Mouse (Mus musculus): Measurements from ENCODE around the gene Ehmt1.
A peak's percentile ranks its signal among the peaks of the same experiment; 100 is the strongest.

DNA sequence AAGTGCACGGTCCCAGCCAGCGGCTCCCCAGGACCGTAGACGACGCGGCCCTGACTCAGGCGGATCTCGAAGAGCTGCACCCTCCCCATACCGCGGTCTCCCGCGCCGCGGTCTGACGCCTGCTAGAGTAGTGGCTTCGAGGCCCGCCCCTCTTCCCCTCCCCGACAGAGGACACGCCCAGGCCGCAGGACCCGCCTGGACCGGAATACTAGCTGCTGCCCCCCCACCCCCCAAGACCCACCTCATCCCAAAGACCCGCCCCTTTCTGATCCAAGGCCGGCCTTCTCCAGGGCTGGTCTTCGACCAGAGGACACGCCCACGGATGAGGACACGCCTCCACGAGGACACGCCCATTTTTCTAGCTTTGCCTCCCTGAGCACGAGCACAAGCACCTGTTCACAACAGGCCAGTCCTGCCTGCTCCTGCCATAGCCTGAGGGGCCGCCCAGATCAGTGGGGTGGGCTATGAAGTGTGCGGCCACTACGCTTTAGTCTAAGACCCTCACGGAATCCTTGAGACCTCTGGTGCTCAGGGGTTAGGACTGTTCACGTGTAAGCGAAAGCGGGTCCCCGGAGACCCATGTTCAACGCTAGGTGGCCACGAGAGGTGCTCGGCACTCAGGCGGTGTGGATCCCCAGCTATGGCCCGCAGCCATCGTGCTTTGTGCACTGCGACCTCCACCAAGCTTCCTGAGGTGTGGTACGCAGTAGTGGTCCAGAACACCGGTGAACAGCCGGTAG, 15.8 kb upstream of the Ehmt1 start, which contains the start of gene Arrdc1:
- TF ChIP-seq CTCF (conservative IDR thresholded peaks at IDR 0.05; ENCODE audit: low read length): peak; percentile 36
- no peak for TF ChIP-seq NANOG (IDR thresholded peaks at IDR 0.05; ENCODE audit: borderline replicate concordance, low read length)
- TF ChIP-seq POU5F1 (IDR thresholded peaks at IDR 0.05; ENCODE audit: borderline replicate concordance, low read length): no peak
